Mouse (Mus musculus): Measurements from ENCODE around the gene Txndc5.

DNA sequence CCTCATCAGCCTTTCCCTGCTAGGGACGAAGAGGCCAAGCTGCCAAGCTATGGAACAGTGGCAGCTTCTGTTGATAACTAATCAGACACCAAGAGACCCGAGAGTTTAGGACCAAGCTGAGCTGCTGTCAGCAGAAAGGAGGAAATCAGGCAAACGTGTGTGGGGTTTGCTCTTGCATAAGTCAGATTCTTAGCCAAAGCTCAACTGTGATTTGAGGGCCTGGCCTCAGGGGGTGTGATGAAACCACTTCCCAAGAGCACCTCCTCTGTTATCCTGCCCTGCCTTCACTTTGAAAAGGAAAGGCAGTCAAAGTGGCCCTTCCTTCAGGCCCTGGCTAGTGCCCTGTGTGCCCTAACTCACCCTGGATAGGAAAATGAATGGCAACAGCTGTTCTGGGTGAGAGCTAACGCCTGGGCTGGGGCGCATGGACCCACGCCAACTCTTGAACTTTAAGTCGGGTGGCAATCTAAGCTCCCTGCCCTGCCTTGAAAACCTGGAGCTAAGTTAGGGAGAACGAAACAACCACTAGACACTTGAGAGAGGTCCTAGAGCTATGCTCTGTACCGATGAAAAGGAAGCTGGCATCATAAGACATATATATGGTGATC lies at the start of gene Txndc5:
- no peak for TF ChIP-seq CTCF (conservative IDR thresholded peaks at IDR 0.05; ENCODE audit: low read length)
- TF ChIP-seq NANOG (IDR thresholded peaks at IDR 0.05; ENCODE audit: borderline replicate concordance, low read length), result no peak
- TF ChIP-seq POU5F1 (IDR thresholded peaks at IDR 0.05; ENCODE audit: borderline replicate concordance, low read length), result no peak

Measured in E14TG2a.4 (cell line).